Mouse (Mus musculus) intestine, postnatal 0 days (tissue): ENCODE measurements around the gene Fbxo36. TPM values are rescaled to one million over a fixed set of nuclear protein-coding genes. Genes with fewer than 3 reads are reported as not detected.

Experiments
- ATAC-seq: fragments of 200-750 bp; cut with Nextera tagmentation; 2 replicates; pipeline ENCODE4 v1.8.0; 2017; ENCODE audit warnings: mild to moderate bottlenecking, moderate TSS enrichment, moderate library complexity
- H3K27ac ChIP-seq: fragments of 300-500 bp; sonication (generic); 2 replicates; pipeline ENCODE4 v1.5.1; 2014; ENCODE audit warnings: mild to moderate bottlenecking, low read depth, low read length, moderate library complexity
- H3K27me3 ChIP-seq: fragments of 300-500 bp; sonication (generic); replicated peaks from 2 replicates; pipeline ENCODE4 v1.6.1; 2014; ENCODE audit warnings: low read length, mixed read lengths; ENCODE audit not compliant: control insufficient read depth, insufficient read depth
- H3K36me3 ChIP-seq: fragments of 300-500 bp; sonication (generic); 2 replicates; pipeline ENCODE4 v1.6.1; 2014; ENCODE audit warnings: mild to moderate bottlenecking, moderate library complexity; ENCODE audit not compliant: control insufficient read depth, insufficient read depth
- H3K4me1 ChIP-seq: fragments of 300-500 bp; sonication (generic); replicated peaks from 2 replicates; pipeline ENCODE4 v1.6.1; 2014; ENCODE audit warnings: antibody characterized with exemption, low read length, mixed read lengths; ENCODE audit not compliant: control insufficient read depth, insufficient read depth
- H3K4me2 ChIP-seq: fragments of 300-500 bp; sonication (generic); replicated peaks from 2 replicates; pipeline ENCODE4 v1.6.1; 2014; ENCODE audit warnings: low read depth, mild to moderate bottlenecking, moderate library complexity
- H3K4me3 ChIP-seq: fragments of 300-500 bp; sonication (generic); 2 replicates; pipeline ENCODE4 v1.5.1; 2014; ENCODE audit warnings: low read depth, low read length
- H3K9ac ChIP-seq: fragments of 300-500 bp; sonication (generic); 2 replicates; pipeline ENCODE4 v1.6.1; 2014; ENCODE audit warnings: mild to moderate bottlenecking, low read depth, low read length
- H3K9me3 ChIP-seq: fragments of 300-500 bp; sonication (generic); 2 replicates; pipeline ENCODE4 v1.6.1; 2016; ENCODE audit warnings: mixed run types; ENCODE audit not compliant: control insufficient read depth
- CTCF ChIP-seq: sonication (generic); IDR thresholded peaks from 2 replicates; pipeline ENCODE4 v1.5.1; 2016; ENCODE audit warnings: low read depth, mild to moderate bottlenecking, control low read depth, antibody characterized with exemption, moderate library complexity
- WGBS: fragments of 180-500 bp; shearing (Covaris S2); extraction: QIAGEN DNeasy Blood & Tissue Kit; methylation state at CpG from one replicate; pipeline ENCODE4 v1.1.7; 2014; 5-methylcytosine and 5-hydroxymethylcytosine counted together
- polyA plus RNA-seq: library from polyadenylated mRNA; unstranded; fragments of >200 nt; fragmentation: Nextera tagmentation; extraction: Ambion mirVana; gene quantifications from 2 replicates; pipeline ENCODE4 v1.2.1, GENCODE M21; 2015

Fbxo36 gene
- polyA plus RNA-seq, 1 experiment from 2014 or later, result 14.4 TPM

- ATAC-seq, result no peak
- H3K9ac ChIP-seq, result no peak overlapping the region
- TF ChIP-seq CTCF, result no peak
These were observed 50.4 kb downstream of the Fbxo36 start for GRCm38 (mm10) chr1:84890005-84890393.

GRCm38 (mm10) chr1:84890503-84890902 is 50.9 kb downstream of the Fbxo36 start:
- no peaks in the 10 kb centered on the region for H3K4me1 ChIP-seq
- ATAC-seq, result no peak
- H3K27ac ChIP-seq, result no peak overlapping the region
- H3K4me2 ChIP-seq, result no peak overlapping the region
- no peak overlapping the region for H3K9ac ChIP-seq
- TF ChIP-seq CTCF, result no peak
- H3K9me3 ChIP-seq, result no peaks in the 10 kb centered on the region
- H3K36me3 ChIP-seq, result no peaks in the 10 kb centered on the region
- WGBS, result 81% methylated on average over 7 of the region's 7 CpGs
- no peaks in the 10 kb centered on the region for H3K27me3 ChIP-seq
- no peak overlapping the region for H3K4me3 ChIP-seq

More at GRCm38 (mm10) chr1:84890005-84890393, 50.4 kb downstream of the Fbxo36 start:
- Histone ChIP-seq H3K4me1 (no peaks in the 10 kb centered on the region), H3K9me3 (no peaks in the 10 kb centered on the region), H3K27ac (no peak overlapping the region), H3K36me3 (no peaks in the 10 kb centered on the region), H3K4me2 (no peak overlapping the region), H3K27me3 (no peaks in the 10 kb centered on the region), H3K4me3 (no peak overlapping the region)
- 57% methylated on average over 7 of the region's 7 CpGs for WGBS

- 89% methylated on average over 9 of the region's 9 CpGs for WGBS
- H3K27ac ChIP-seq, result no peak overlapping the region
These were observed 52.1 kb downstream of the Fbxo36 start for GRCm38 (mm10) chr1:84891746-84892145.

GRCm38 (mm10) chr1:84897364-84897763 is 57.7 kb downstream of the Fbxo36 start:
- Histone ChIP-seq H3K27me3 (no peaks in the 10 kb centered on the region), H3K4me3 (no peak overlapping the region), H3K9ac (no peak overlapping the region), H3K4me2 (no peak overlapping the region), H3K36me3 (no peaks in the 10 kb centered on the region), H3K9me3 (no peaks in the 10 kb centered on the region), H3K27ac (no peak overlapping the region), H3K4me1 (no peaks in the 10 kb centered on the region)
- 85% methylated on average over 6 of the region's 6 CpGs for WGBS
- no peak for ATAC-seq
- no peak for TF ChIP-seq CTCF

More at GRCm38 (mm10) chr1:84891746-84892145, 52.1 kb downstream of the Fbxo36 start:
- H3K4me2 ChIP-seq, result no peak overlapping the region
- no peaks in the 10 kb centered on the region for H3K4me1 ChIP-seq
- H3K27me3 ChIP-seq, result no peaks in the 10 kb centered on the region
- H3K9me3 ChIP-seq, result no peaks in the 10 kb centered on the region
- no peaks in the 10 kb centered on the region for H3K36me3 ChIP-seq
- H3K9ac ChIP-seq, result no peak overlapping the region
- H3K4me3 ChIP-seq, result no peak overlapping the region
- no peak for ATAC-seq
- TF ChIP-seq CTCF, result no peak

GRCm38 (mm10) chr1:84899156-84899555 is 59.5 kb downstream of the Fbxo36 start:
- TF ChIP-seq CTCF, result no peak
- no peak for ATAC-seq
- H3K4me3 ChIP-seq, result no peak overlapping the region

GRCm38 (mm10) chr1:84904467-84904866 is 64.8 kb downstream of the Fbxo36 start:
- H3K27ac ChIP-seq, result no peak overlapping the region
- no peak overlapping the region for H3K4me2 ChIP-seq
- WGBS, result 90% methylated on average over 2 of the region's 2 CpGs
- H3K27me3 ChIP-seq, result no peaks in the 10 kb centered on the region
- no peak overlapping the region for H3K9ac ChIP-seq
- TF ChIP-seq CTCF, result no peak
- H3K4me3 ChIP-seq, result no peak overlapping the region
- no peaks in the 10 kb centered on the region for H3K4me1 ChIP-seq
- ATAC-seq, result no peak
- H3K9me3 ChIP-seq, result no peaks in the 10 kb centered on the region
- no peaks in the 10 kb centered on the region for H3K36me3 ChIP-seq

More at GRCm38 (mm10) chr1:84899156-84899555, 59.5 kb downstream of the Fbxo36 start:
- 88% methylated on average over 6 of the region's 6 CpGs for WGBS
- H3K27me3 ChIP-seq, result no peaks in the 10 kb centered on the region
- H3K9me3 ChIP-seq, result no peaks in the 10 kb centered on the region
- no peak overlapping the region for H3K4me2 ChIP-seq
- H3K4me1 ChIP-seq, result no peaks in the 10 kb centered on the region
- no peak overlapping the region for H3K9ac ChIP-seq
- H3K36me3 ChIP-seq, result no peaks in the 10 kb centered on the region
- H3K27ac ChIP-seq, result no peak overlapping the region

GRCm38 (mm10) chr1:84910177-84910804 is 70.7 kb downstream of the Fbxo36 start:
- Histone ChIP-seq H3K4me2 (no peak overlapping the region), H3K4me1 (no peaks in the 10 kb centered on the region), H3K9me3 (no peaks in the 10 kb centered on the region), H3K4me3 (no peak overlapping the region), H3K9ac (no peak overlapping the region), H3K27me3 (no peaks in the 10 kb centered on the region), H3K27ac (no peak overlapping the region), H3K36me3 (no peaks in the 10 kb centered on the region)
- 79% methylated on average over 8 of the region's 8 CpGs for WGBS
- ATAC-seq, result no peak
- no peak for TF ChIP-seq CTCF
